Mouse (Mus musculus): Measurements from ENCODE around the gene Tmem106b.

- TF ChIP-seq CTCF (IDR thresholded peaks at IDR 0.05; ENCODE audit: control insufficient read depth, insufficient read depth, low read length) (no peak), POLR2A (IDR thresholded peaks at IDR 0.05; ENCODE audit: borderline replicate concordance, control insufficient read depth, low read depth, low read length) (no peak)
Observed at GRCm38 (mm10) chr6:13021245-13022100, 48.1 kb upstream of the Tmem106b start.
